Comparison of ENCODE assay signal across 8 mouse cellular contexts in the genomic region with DNA sequence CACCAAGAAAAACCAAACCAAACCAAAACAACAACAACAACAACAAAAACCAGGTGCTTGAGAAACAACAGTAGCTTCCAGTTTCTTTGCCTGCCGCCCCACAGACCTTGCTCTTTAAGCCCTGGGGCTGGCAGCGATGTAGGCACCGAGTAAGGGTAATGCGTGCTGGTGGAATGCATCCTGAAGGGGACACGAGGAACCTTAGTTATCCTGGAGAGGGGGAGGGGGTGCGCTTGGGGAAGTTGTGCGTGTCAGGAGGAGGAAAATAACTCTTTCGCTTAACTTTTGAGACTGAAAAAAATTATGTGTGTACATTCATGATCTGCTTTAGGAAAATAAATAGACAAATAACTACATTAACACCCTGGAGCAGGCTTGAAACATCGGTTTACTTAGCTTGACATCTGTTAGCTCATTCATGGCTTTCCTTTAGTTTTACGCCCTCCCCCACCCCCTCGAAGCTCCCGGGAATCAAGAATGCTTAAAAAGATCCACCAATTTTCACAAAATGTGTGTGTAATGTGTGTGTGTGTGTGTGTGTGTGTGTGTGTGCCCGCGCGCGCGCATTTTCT. TPM values are rescaled to one million over a fixed set of nuclear protein-coding genes. Genes with fewer than 3 reads are reported as not detected.
DNase-seq lines count a peak whose midpoint lies in the region; ATAC-seq and TF ChIP-seq lines count a peak whose summit lies in the region.
"Had no signal": no experiment of that assay in that cellular context is flagged by ENCODE, and none has a peak within 500 bp of the region (broad histone marks: within the 10 kb centered on the region; RNA-seq: fewer than 3 reads in every experiment).

No protein-coding gene starts in this region.

- H3K9ac ChIP-seq in embryonic facial prominence, embryonic 11.5 days (replicated peaks; ENCODE audit: low read length), result no peak overlapping the region; the same call in 1 of the 2 replicates
- H3K9ac ChIP-seq in midbrain, embryonic 12.5 days (replicated peaks), result no peak overlapping the region

- peaks cover 2% of the 10 kb centered on the region for H3K4me1 ChIP-seq in cortical plate, adult 2 months (ENCODE audit: control insufficient read depth, insufficient read depth, low read length)
- peaks cover 6% of the 10 kb centered on the region; the same call in 1 of the 2 replicates for H3K4me1 ChIP-seq in embryonic facial prominence, embryonic 11.5 days (ENCODE audit: control insufficient read depth, insufficient read depth, low read length)
- peaks cover 25% of the 10 kb centered on the region for H3K4me1 ChIP-seq in midbrain, embryonic 12.5 days

- H3K9me3 ChIP-seq in embryonic facial prominence, embryonic 11.5 days (replicated peaks; ENCODE audit: control insufficient read depth, low read length), result no peaks in the 10 kb centered on the region
- no peaks in the 10 kb centered on the region for H3K9me3 ChIP-seq in midbrain, embryonic 12.5 days

- peaks cover 21% of the 10 kb centered on the region for H3K27me3 ChIP-seq in embryonic facial prominence, embryonic 11.5 days (ENCODE audit: control insufficient read depth, insufficient read depth, low read length)
- peaks cover 63% of the 10 kb centered on the region for H3K27me3 ChIP-seq in midbrain, embryonic 12.5 days

- DNase-seq in embryonic facial prominence, embryonic 11.5 days (ENCODE audit: low spot score), result peak; percentile 54
- peak; percentile 11 to 18 for DNase-seq in kidney, adult 8-10 months
- DNase-seq in T-cell, adult 2 months (ENCODE audit: low spot score), result no peak
- DNase-seq in spleen, postnatal 4 days (ENCODE audit: low spot score in 2 of 2), result no peak
- no peak for DNase-seq in gastrocnemius, postnatal 36 days

- 3% methylated on average over 17 of the region's 17 CpGs for WGBS in embryonic facial prominence, embryonic 11.5 days
- WGBS in midbrain, embryonic 12.5 days, result 3% methylated on average over 17 of the region's 17 CpGs

- H3K36me3 ChIP-seq in embryonic facial prominence, embryonic 11.5 days (replicated peaks; ENCODE audit: control insufficient read depth, insufficient read depth, low read depth, low read length), result no peaks in the 10 kb centered on the region
- no peaks in the 10 kb centered on the region for H3K36me3 ChIP-seq in midbrain, embryonic 12.5 days

- no peak for TF ChIP-seq CTCF in cortical plate, adult 2 months (IDR thresholded peaks at IDR 0.05; ENCODE audit: extremely low read depth, insufficient read depth, low read length)

- no peak for ATAC-seq in embryonic facial prominence, embryonic 11.5 days (replicated peaks; ENCODE audit: insufficient number of reproducible peaks, low FRiP score, low TSS enrichment, low read depth)
- ATAC-seq in midbrain, embryonic 12.5 days (ENCODE audit: low FRiP score, low read depth), result no peak
- ATAC-seq: activated CD4-positive, CD25-positive, alpha-beta regulatory T cell, adult 4 months had no signal

- no peak overlapping the region for H3K27ac ChIP-seq in cortical plate, adult 2 months (ENCODE audit: insufficient read depth, low read length)
- no peak overlapping the region for H3K27ac ChIP-seq in embryonic facial prominence, embryonic 11.5 days (replicated peaks; ENCODE audit: low read depth, low read length)
- no peak overlapping the region for H3K27ac ChIP-seq in midbrain, embryonic 12.5 days (replicated peaks)

- TF ChIP-seq POLR2A in cortical plate, adult 2 months (IDR thresholded peaks at IDR 0.05; ENCODE audit: extremely low read depth, insufficient read depth, low read length), result no peak

- intact Hi-C loops in gastrocnemius, postnatal 36 days (cut with DNase I), result no loop called here

- peak overlapping the region; percentile 19; the same call in 1 of the 2 replicates for H3K4me3 ChIP-seq in cortical plate, adult 2 months (ENCODE audit: insufficient read depth, low read length)
- peak overlapping the region; percentile 65 for H3K4me3 ChIP-seq in embryonic facial prominence, embryonic 11.5 days (ENCODE audit: low read depth, low read length)
- peak overlapping the region; percentile 60 for H3K4me3 ChIP-seq in midbrain, embryonic 12.5 days

- H3K4me2 ChIP-seq in embryonic facial prominence, embryonic 11.5 days (ENCODE audit: low read depth, low read length), result peak overlapping the region; percentile 100
- peak overlapping the region; percentile 97 for H3K4me2 ChIP-seq in midbrain, embryonic 12.5 days (replicated peaks)

RNA-seq across cellular contexts. Expression of a gene that starts 1.3 kb away (rescaled TPM):
- polyA plus RNA-seq in cortical plate, adult 2 months (2012; rRNA removed), result 187 and 188 TPM in 2 replicates
- 32.5 and 34.4 TPM in 2 replicates for polyA plus RNA-seq in embryonic facial prominence, embryonic 11.5 days (2014; fragmentation: Nextera tagmentation; extraction: Ambion mirVana)
- polyA plus RNA-seq in midbrain, embryonic 12.5 days (2016; fragmentation: Nextera tagmentation; extraction: Ambion mirVana), result 86.9 and 95.1 TPM in 2 replicates
- 100 to 1,000 TPM in 1 of 2 experiments, 10 to 100 TPM in 1; 84.5 to 114 TPM for total RNA-seq in gastrocnemius, postnatal 36 days (2021)

RNA-seq across cellular contexts. Expression of a gene that starts 47.2 kb away (rescaled TPM):
- polyA plus RNA-seq in cortical plate, adult 2 months (2012; rRNA removed), result 0.95 and 2.5 TPM in 2 replicates
- 507 and 508 TPM in 2 replicates for polyA plus RNA-seq in embryonic facial prominence, embryonic 11.5 days (2014; fragmentation: Nextera tagmentation; extraction: Ambion mirVana)
- polyA plus RNA-seq in midbrain, embryonic 12.5 days (2016; fragmentation: Nextera tagmentation; extraction: Ambion mirVana), result 288 and 297 TPM in 2 replicates
- total RNA-seq in gastrocnemius, postnatal 36 days (2021), result 1 to 10 TPM in 1 of 2 experiments, under 1 TPM in 1; 0.86 to 1.6 TPM

Comparison
In these comparisons a context has a peak if more than half of its experiments do, and no peak if none do; other contexts are left out.
1. DNase-seq: peak in embryonic facial prominence, embryonic 11.5 days (single experiment) and kidney, adult 8-10 months (2 of 2); none in T-cell, adult 2 months (single experiment), spleen, postnatal 4 days (0 of 2) and gastrocnemius, postnatal 36 days (0 of 2).
2. RNA of a gene that starts 47.2 kb away (polyA plus RNA-seq): 507 to 508 TPM in embryonic facial prominence, embryonic 11.5 days and 288 to 297 TPM in midbrain, embryonic 12.5 days; 0.95 to 2.5 TPM in cortical plate, adult 2 months; every median in the first group is over 10 times any median in the second.
3. Peak in every context shown above with its lines, with median percentiles within 50 percentile points of each other: H3K4me3 ChIP-seq.